Mouse (Mus musculus) embryonic facial prominence, embryonic 10.5 days (tissue): Measurements from ENCODE around the gene Rps23. TPM values are rescaled to one million over a fixed set of nuclear protein-coding genes. Genes with fewer than 3 reads are reported as not detected.

Experiments used
- DNase-seq: peaks from one replicate; pipeline ENCODE4 v3.0.0-alpha.2; 2017; ENCODE audit warnings: low spot score
- H3K27ac ChIP-seq: fragments of 300-500 bp; sonication (generic); replicated peaks from 2 replicates; pipeline ENCODE4 v1.5.1; 2016; ENCODE audit warnings: mild to moderate bottlenecking
- H3K27me3 ChIP-seq: fragments of 300-500 bp; sonication (generic); replicated peaks from 2 replicates; pipeline ENCODE4 v1.6.1; 2016; ENCODE audit warnings: low read depth, mild to moderate bottlenecking; ENCODE audit not compliant: poor library complexity, severe bottlenecking
- H3K36me3 ChIP-seq: fragments of 300-500 bp; sonication (generic); replicated peaks from 2 replicates; pipeline ENCODE4 v1.6.1; 2016; ENCODE audit warnings: mild to moderate bottlenecking, moderate library complexity
- H3K4me1 ChIP-seq: fragments of 300-500 bp; sonication (generic); 2 replicates; pipeline ENCODE4 v1.6.1; 2016
- H3K4me3 ChIP-seq: fragments of 300-500 bp; sonication (generic); 2 replicates; pipeline ENCODE4 v1.5.1; 2016; ENCODE audit warnings: mild to moderate bottlenecking, moderate library complexity
- H3K9me3 ChIP-seq: fragments of 300-500 bp; sonication (generic); 2 replicates; pipeline ENCODE4 v1.6.1; 2016; ENCODE audit warnings: mild to moderate bottlenecking
- WGBS: fragments of 180-500 bp; shearing (Covaris S2); methylation state at CpG from one replicate; pipeline ENCODE4 v1.1.7; 2016; 5-methylcytosine and 5-hydroxymethylcytosine counted together
- polyA plus RNA-seq: library from polyadenylated mRNA; unstranded; fragments of >200 nt; fragmentation: Nextera tagmentation; extraction: Ambion mirVana; gene quantifications from 2 replicates; pipeline ENCODE4 v1.2.1, GENCODE M21; 2016

Rps23 gene
- 201 and 216 TPM in 2 replicates for polyA plus RNA-seq

GRCm38 (mm10) chr13:90922751-90923612 is at the start of gene Rps23:
Gene Rps23, plus strand, starts transcription at chr13:90922958.
- no peaks in the 10 kb centered on the region for H3K9me3 ChIP-seq
- DNase-seq, result peak; percentile 93
- WGBS, result under 1% methylated on average over 57 of the region's 57 CpGs
- H3K4me1 ChIP-seq, result 0 out of 2 replicates have a peak, but pooled peaks cover 2% of the 10 kb centered on the region
- H3K36me3 ChIP-seq, result peaks cover 39% of the 10 kb centered on the region
- H3K27me3 ChIP-seq, result no peaks in the 10 kb centered on the region
- H3K27ac ChIP-seq, result peak within 1 kb of the TSS; percentile 97
- peak within 1 kb of the TSS; percentile 83 for H3K4me3 ChIP-seq

GRCm38 (mm10) chr13:90881727-90882429 is 40.9 kb upstream of the Rps23 start:
- no peak for DNase-seq
- Histone ChIP-seq H3K9me3 (no peaks in the 10 kb centered on the region), H3K27me3 (no peaks in the 10 kb centered on the region), H3K4me3 (no peak overlapping the region), H3K27ac (no peak overlapping the region), H3K36me3 (no peaks in the 10 kb centered on the region), H3K4me1 (peaks cover 10% of the 10 kb centered on the region)
- 78% methylated on average over 1 of the region's 1 CpGs for WGBS

DNA sequence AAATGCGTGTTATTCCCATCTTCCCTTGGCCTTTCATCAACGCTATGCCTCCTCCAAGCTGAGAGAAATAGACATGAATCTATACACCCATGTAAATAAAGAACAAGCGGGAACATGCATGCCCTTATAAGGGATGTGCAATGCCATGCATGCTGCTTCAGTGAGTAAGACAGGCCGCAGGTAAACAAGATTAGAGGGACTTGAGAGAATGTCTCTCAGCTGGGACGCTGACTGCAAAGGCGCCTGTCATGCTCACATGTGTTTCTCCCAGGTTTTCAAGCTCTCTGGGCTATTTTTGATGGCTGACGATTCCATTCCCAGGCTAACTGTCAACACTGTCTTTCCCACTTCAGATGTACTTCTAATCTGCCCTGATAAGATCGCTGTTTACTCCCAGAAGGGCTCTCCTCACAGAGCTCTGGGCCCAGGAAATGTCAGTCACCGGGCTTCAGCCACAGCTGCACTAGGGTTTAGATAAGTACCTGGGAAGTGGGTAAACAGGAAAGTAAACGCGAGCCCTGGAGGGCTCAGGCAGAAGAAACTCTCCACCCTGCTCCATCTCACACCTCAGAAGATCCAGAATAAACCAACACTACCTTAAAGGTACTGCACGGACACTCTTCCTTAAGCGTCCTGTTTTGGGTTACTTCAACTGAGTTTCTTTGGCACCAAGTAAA is 36.8 kb upstream of the Rps23 start:
- 44% methylated on average over 13 of the region's 13 CpGs for WGBS
- H3K36me3 ChIP-seq, result no peaks in the 10 kb centered on the region
- H3K4me1 ChIP-seq, result peaks cover 10% of the 10 kb centered on the region
- 0 out of 2 replicates have a peak overlapping the region, but pooled peaks have one; percentile 30 for H3K27ac ChIP-seq
- H3K9me3 ChIP-seq, result no peaks in the 10 kb centered on the region
- DNase-seq, result peak; percentile 14
- H3K4me3 ChIP-seq, result peak overlapping the region; percentile 55
- H3K27me3 ChIP-seq, result no peaks in the 10 kb centered on the region

- DNase-seq, result peak; percentile 79
- H3K4me3 ChIP-seq, result peak overlapping the region; percentile 55
- no peaks in the 10 kb centered on the region for H3K36me3 ChIP-seq
- no peaks in the 10 kb centered on the region for H3K9me3 ChIP-seq
- under 1% methylated on average over 18 of the region's 18 CpGs for WGBS
- no peaks in the 10 kb centered on the region for H3K27me3 ChIP-seq
- H3K4me1 ChIP-seq, result peaks cover 10% of the 10 kb centered on the region
- H3K27ac ChIP-seq, result 0 out of 2 replicates have a peak overlapping the region, but pooled peaks have one; percentile 30
Measured at GRCm38 (mm10) chr13:90886568-90886983, 36.2 kb upstream of the Rps23 start.

GRCm38 (mm10) chr13:90890111-90890510 is 32.6 kb upstream of the Rps23 start:
- peaks cover 10% of the 10 kb centered on the region for H3K4me1 ChIP-seq
- WGBS, result 91% methylated on average over 5 of the region's 5 CpGs
- H3K4me3 ChIP-seq, result no peak overlapping the region
- H3K27me3 ChIP-seq, result no peaks in the 10 kb centered on the region
- no peaks in the 10 kb centered on the region for H3K36me3 ChIP-seq
- H3K27ac ChIP-seq, result no peak overlapping the region
- DNase-seq, result no peak
- no peaks in the 10 kb centered on the region for H3K9me3 ChIP-seq

GRCm38 (mm10) chr13:90894819-90895218 is 27.9 kb upstream of the Rps23 start:
- no peaks in the 10 kb centered on the region for H3K4me1 ChIP-seq
- no peaks in the 10 kb centered on the region for H3K36me3 ChIP-seq
- H3K9me3 ChIP-seq, result no peaks in the 10 kb centered on the region
- no peak overlapping the region for H3K4me3 ChIP-seq
- no peak overlapping the region for H3K27ac ChIP-seq
- WGBS, result 93% methylated on average over 4 of the region's 4 CpGs
- no peak for DNase-seq
- no peaks in the 10 kb centered on the region for H3K27me3 ChIP-seq

- Histone ChIP-seq H3K27me3 (no peaks in the 10 kb centered on the region), H3K4me1 (no peaks in the 10 kb centered on the region), H3K27ac (no peak overlapping the region), H3K4me3 (no peak overlapping the region), H3K9me3 (no peaks in the 10 kb centered on the region), H3K36me3 (no peaks in the 10 kb centered on the region)
- WGBS, result 22% methylated on average over 2 of the region's 2 CpGs
- DNase-seq, result no peak
Measured at GRCm38 (mm10) chr13:90896098-90896497, 26.7 kb upstream of the Rps23 start.

GRCm38 (mm10) chr13:90896821-90897220 is 25.9 kb upstream of the Rps23 start:
- DNase-seq, result no peak
- Histone ChIP-seq H3K36me3 (no peaks in the 10 kb centered on the region), H3K9me3 (no peaks in the 10 kb centered on the region), H3K4me3 (no peak overlapping the region), H3K27me3 (no peaks in the 10 kb centered on the region), H3K4me1 (no peaks in the 10 kb centered on the region), H3K27ac (no peak overlapping the region)
- WGBS, result 92% methylated on average over 12 of the region's 12 CpGs

DNA sequence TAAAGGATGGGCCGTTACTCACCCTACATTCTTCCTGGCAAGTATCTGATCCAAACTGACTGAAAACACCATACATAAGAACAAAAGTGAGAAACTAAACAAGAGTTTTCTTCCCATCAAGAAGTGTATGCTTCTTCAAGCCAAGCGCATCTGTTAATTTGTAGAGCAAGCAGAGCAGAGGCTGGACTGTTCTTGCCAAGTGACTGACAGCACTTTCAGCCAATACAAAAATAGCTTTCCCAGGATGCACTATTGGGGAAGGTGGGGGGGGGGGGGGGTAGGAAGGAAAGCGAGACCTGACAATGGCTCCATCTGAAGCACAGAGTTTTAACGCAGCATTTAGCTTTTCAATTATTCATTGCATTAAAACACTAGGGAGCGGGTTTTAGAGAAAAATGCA is 17.6 kb upstream of the Rps23 start, which contains the start of gene Atp6ap1l:
Gene Atp6ap1l, minus strand, starts transcription at position 180 of the 400 bp plus-strand sequence.
- H3K36me3 ChIP-seq, result no peaks in the 10 kb centered on the region
- 92% methylated on average over 5 of the region's 5 CpGs for WGBS

GRCm38 (mm10) chr13:90907376-90907775 is 15.4 kb upstream of the Rps23 start:
- 90% methylated on average over 12 of the region's 12 CpGs for WGBS
- no peaks in the 10 kb centered on the region for H3K36me3 ChIP-seq
- no peaks in the 10 kb centered on the region for H3K27me3 ChIP-seq
- H3K4me3 ChIP-seq, result no peak overlapping the region
- no peak overlapping the region for H3K27ac ChIP-seq
- no peak for DNase-seq
- no peaks in the 10 kb centered on the region for H3K4me1 ChIP-seq
- 0 out of 2 replicates have a peak, but pooled peaks cover 2% of the 10 kb centered on the region for H3K9me3 ChIP-seq

More for the DNA sequence above, 17.6 kb upstream of the Rps23 start, which contains the start of gene Atp6ap1l:
- no peak for DNase-seq
- Histone ChIP-seq H3K4me1 (no peaks in the 10 kb centered on the region), H3K27me3 (no peaks in the 10 kb centered on the region), H3K27ac (no peak within 1 kb of the TSS), H3K4me3 (no peak within 1 kb of the TSS), H3K9me3 (0 out of 2 replicates have a peak, but pooled peaks cover 2% of the 10 kb centered on the region)

DNA sequence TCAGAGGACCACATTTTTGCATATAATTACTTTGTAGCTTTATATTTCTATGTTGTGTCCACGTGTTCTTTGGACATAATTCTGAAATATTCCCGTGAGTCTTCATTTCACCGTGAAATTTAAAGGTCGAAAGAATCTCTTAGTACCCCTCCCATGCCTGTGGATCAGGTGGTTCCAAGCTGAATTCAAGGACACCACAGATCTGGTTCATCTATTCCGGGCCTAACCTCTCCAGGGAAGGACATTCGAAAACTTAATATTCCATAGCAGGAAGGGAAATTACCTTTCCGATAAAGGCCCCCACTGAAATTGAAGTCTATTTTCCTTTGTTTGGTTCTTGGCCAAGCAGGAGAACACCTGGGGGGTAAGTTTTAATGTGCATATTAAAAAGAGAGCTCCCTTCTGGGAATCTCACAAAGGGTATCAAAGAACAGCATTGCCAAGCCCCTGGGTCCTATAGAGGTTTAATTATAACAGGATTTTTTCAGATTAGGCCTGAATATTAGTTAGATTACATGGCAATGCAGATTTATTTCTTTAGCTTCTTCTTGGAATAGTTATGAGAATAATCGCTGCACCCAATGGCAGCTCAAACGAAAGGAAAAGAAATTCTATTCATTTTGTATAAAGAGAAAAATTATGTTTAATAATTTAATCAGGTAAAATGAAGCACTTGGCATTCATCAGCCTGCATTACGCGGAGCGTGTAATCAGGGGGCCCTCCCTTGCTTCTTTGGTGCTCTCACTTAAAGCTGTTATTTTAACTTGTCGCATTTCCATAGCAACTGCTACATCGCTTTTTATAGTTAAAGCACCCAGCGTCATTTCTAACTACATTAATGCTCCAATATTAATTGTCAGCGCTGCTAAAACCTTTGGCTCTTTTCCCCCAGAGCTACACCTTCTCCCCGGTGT is 9.7 kb upstream of the Rps23 start:
- DNase-seq, result no peak
- H3K27me3 ChIP-seq, result no peaks in the 10 kb centered on the region
- H3K27ac ChIP-seq, result no peak overlapping the region
- no peak overlapping the region for H3K4me3 ChIP-seq
- no peaks in the 10 kb centered on the region for H3K9me3 ChIP-seq
- no peaks in the 10 kb centered on the region for H3K4me1 ChIP-seq
- H3K36me3 ChIP-seq, result no peaks in the 10 kb centered on the region
- 82% methylated on average over 17 of the region's 17 CpGs for WGBS
